Mouse (Mus musculus) intestine, embryonic 14.5 days (tissue): ENCODE data around the gene Cdcp1. TPM values are rescaled to one million over a fixed set of nuclear protein-coding genes. Genes with fewer than 3 reads are reported as not detected.

Experiments
- ATAC-seq: fragments of 200-750 bp; cut with Nextera tagmentation; replicated peaks from 2 replicates; pipeline ENCODE4 v1.8.0; 2017; ENCODE audit warnings: low read depth, moderate number of reproducible peaks, moderate TSS enrichment, moderate library complexity; ENCODE audit not compliant: low FRiP score, low TSS enrichment
- DNase-seq: peaks from one replicate; pipeline ENCODE4 v3.0.0-alpha.2; 2018; ENCODE audit warnings: low spot score
- H3K27ac ChIP-seq: fragments of 300-500 bp; sonication (generic); 2 replicates; pipeline ENCODE4 v1.5.1; 2014; ENCODE audit warnings: low read depth, mild to moderate bottlenecking, control low read depth
- H3K27me3 ChIP-seq: fragments of 300-500 bp; sonication (generic); replicated peaks from 2 replicates; pipeline ENCODE4 v1.6.1; 2014; ENCODE audit warnings: low read length, control low read depth; ENCODE audit not compliant: control insufficient read depth, insufficient read depth
- H3K36me3 ChIP-seq: fragments of 300-500 bp; sonication (generic); 2 replicates; pipeline ENCODE4 v1.6.1; 2014; ENCODE audit warnings: low read length, control low read depth; ENCODE audit not compliant: control insufficient read depth, insufficient read depth
- H3K4me1 ChIP-seq: fragments of 300-500 bp; sonication (generic); replicated peaks from 2 replicates; pipeline ENCODE4 v1.6.1; 2014; ENCODE audit warnings: low read length, control low read depth, mixed read lengths; ENCODE audit not compliant: control insufficient read depth, insufficient read depth
- H3K4me2 ChIP-seq: fragments of 300-500 bp; sonication (generic); 2 replicates; pipeline ENCODE4 v1.6.1; 2014; ENCODE audit warnings: low read length
- H3K4me3 ChIP-seq: fragments of 300-500 bp; sonication (generic); 2 replicates; pipeline ENCODE4 v1.5.1; 2014; ENCODE audit warnings: low read depth, low read length, control low read depth, mixed read lengths
- H3K9ac ChIP-seq: fragments of 300-500 bp; sonication (generic); 2 replicates; pipeline ENCODE4 v1.6.1; 2014; ENCODE audit warnings: mild to moderate bottlenecking, low read length
- H3K9me3 ChIP-seq: fragments of 300-500 bp; sonication (generic); 2 replicates; pipeline ENCODE4 v1.6.1; 2016; ENCODE audit warnings: low read length, control low read depth; ENCODE audit not compliant: control insufficient read depth
- WGBS: fragments of 180-500 bp; shearing (Covaris S2); extraction: QIAGEN DNeasy Blood & Tissue Kit; methylation state at CpG from one replicate; pipeline ENCODE4 v1.1.7; 2014; 5-methylcytosine and 5-hydroxymethylcytosine counted together
- polyA plus RNA-seq: library from polyadenylated mRNA; unstranded; fragments of >200 nt; fragmentation: Nextera tagmentation; extraction: Ambion mirVana; gene quantifications from 2 replicates; pipeline ENCODE4 v1.2.1, GENCODE M21; 2014

Cdcp1 gene
- polyA plus RNA-seq, 1 experiment from 2014 or later, result 17.5 TPM

GRCm38 (mm10) chr9:123127663-123128062 lies 88.2 kb downstream of the Cdcp1 start:
- WGBS, result 90% methylated on average over 6 of the region's 6 CpGs
- H3K27me3 ChIP-seq, result no peaks in the 10 kb centered on the region
- H3K4me3 ChIP-seq, result no peak overlapping the region
- DNase-seq (no peak), ATAC-seq (no peak)
- peaks cover 84% of the 10 kb centered on the region for H3K36me3 ChIP-seq
- no peak overlapping the region for H3K9ac ChIP-seq
- no peaks in the 10 kb centered on the region for H3K9me3 ChIP-seq
- H3K4me1 ChIP-seq, result no peaks in the 10 kb centered on the region
- H3K27ac ChIP-seq, result no peak overlapping the region
- no peak overlapping the region for H3K4me2 ChIP-seq

GRCm38 (mm10) chr9:123124413-123124981 lies 91.3 kb downstream of the Cdcp1 start:
- Histone ChIP-seq H3K9me3 (no peaks in the 10 kb centered on the region), H3K4me2 (no peak overlapping the region), H3K4me3 (no peak overlapping the region), H3K4me1 (no peaks in the 10 kb centered on the region), H3K36me3 (peaks cover 78% of the 10 kb centered on the region), H3K27ac (no peak overlapping the region), H3K27me3 (no peaks in the 10 kb centered on the region), H3K9ac (no peak overlapping the region)
- no peak for ATAC-seq
- DNase-seq, result no peak
- 93% methylated on average over 2 of the region's 2 CpGs for WGBS

GRCm38 (mm10) chr9:123123571-123124412 lies 92.0 kb downstream of the Cdcp1 start:
- 92% methylated on average over 6 of the region's 6 CpGs for WGBS
- peaks cover 78% of the 10 kb centered on the region for H3K36me3 ChIP-seq
- no peak for ATAC-seq

GRCm38 (mm10) chr9:123123017-123123416 lies 92.8 kb downstream of the Cdcp1 start:
- Histone ChIP-seq H3K4me2 (no peak overlapping the region), H3K27ac (no peak overlapping the region), H3K4me3 (no peak overlapping the region), H3K27me3 (no peaks in the 10 kb centered on the region), H3K36me3 (peaks cover 75% of the 10 kb centered on the region), H3K9me3 (no peaks in the 10 kb centered on the region), H3K9ac (no peak overlapping the region), H3K4me1 (no peaks in the 10 kb centered on the region)
- WGBS, result 89% methylated on average over 3 of the region's 3 CpGs
- no peak for ATAC-seq
- DNase-seq, result no peak

More at GRCm38 (mm10) chr9:123123571-123124412, 92.0 kb downstream of the Cdcp1 start:
- DNase-seq, result no peak
- Histone ChIP-seq H3K9ac (no peak overlapping the region), H3K9me3 (no peaks in the 10 kb centered on the region), H3K4me3 (no peak overlapping the region), H3K4me1 (no peaks in the 10 kb centered on the region), H3K4me2 (no peak overlapping the region), H3K27ac (no peak overlapping the region), H3K27me3 (no peaks in the 10 kb centered on the region)

Other genes with a start within 250 kb of the Cdcp1 start
- gene Tmem42, start 194.7 kb downstream of the Cdcp1 start, polyA plus RNA-seq, result 20.5 and 20.8 TPM in 2 replicates
- 0.65 TPM in 1 of 2 replicates, not detected in the other for gene Tgm4, start 181.3 kb downstream of the Cdcp1 start, polyA plus RNA-seq
- gene Zdhhc3, start 102.8 kb downstream of the Cdcp1 start, polyA plus RNA-seq, result 62.5 and 65.0 TPM in 2 replicates
- gene Exosc7, start 102.8 kb downstream of the Cdcp1 start, polyA plus RNA-seq, result 146 and 161 TPM in 2 replicates
- gene Clec3b, start 65.1 kb downstream of the Cdcp1 start, polyA plus RNA-seq, result not detected in 2 replicates
- gene Tmem158, start 44.7 kb upstream of the Cdcp1 start, polyA plus RNA-seq, result 9.7 and 10.9 TPM in 2 replicates
- 1,414 and 1,457 TPM in 2 replicates for gene Lars2, start 150.9 kb upstream of the Cdcp1 start, polyA plus RNA-seq